Mouse (Mus musculus) megakaryocyte, adult 5-6 weeks (primary cell): Measurements from ENCODE around the gene Olfr341. TPM values are rescaled to one million over a fixed set of nuclear protein-coding genes. Genes with fewer than 3 reads are reported as not detected.

Experiments used
- ATAC-seq: 2 replicates; pipeline ENCODE4 v1.8.0; 2016; ENCODE audit warnings: mild to moderate bottlenecking, inconsistent platforms; ENCODE audit not compliant: poor library complexity, severe bottlenecking
- total RNA-seq, 2 experiments: library from RNA; stranded (forward) in 1 of 2; stranded (reverse) in 1 of 2; fragments of 153-499, 151-499 nt in 1 of 2; fragments of 221-1000, 200-1000 nt in 1 of 2; gene quantifications; 2 replicates each; pipeline versions ENCODE4 v1.2.3 to v1.2.4; 2015 to 2017

Olfr341 gene
- total RNA-seq (2015) (not detected in 2 replicates), total RNA-seq (2017) (not detected in 2 replicates)

GRCm38 (mm10) chr2:36482368-36482767 is at the start of gene Olfr341:
Gene Olfr341 (minus strand): TSS chr2:36482468.
- ATAC-seq = no peak

DNA sequence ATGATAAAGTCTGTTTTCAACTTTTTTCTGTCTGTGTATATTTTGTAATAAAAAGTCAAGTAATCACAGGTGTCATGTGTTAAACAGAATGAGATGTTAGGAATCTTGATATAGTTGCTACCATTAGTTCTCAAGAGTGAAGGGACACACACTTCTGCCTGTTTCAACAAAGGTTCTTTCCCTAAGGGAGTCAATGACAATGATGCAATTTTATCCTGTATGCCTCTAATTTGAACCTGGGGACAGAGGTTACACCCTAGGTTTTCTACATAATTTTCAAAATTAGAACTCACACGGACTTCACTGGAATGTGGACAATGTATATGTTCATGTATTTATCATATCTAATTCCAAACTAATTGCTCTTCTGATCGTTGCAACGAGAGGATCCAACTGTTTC is 42.4 kb upstream of the Olfr341 start, which contains the start of gene Olfr342:
Gene Olfr342 (plus strand): TSS at position 301 of the 400 bp plus-strand sequence.
- ATAC-seq = no peak

GRCm38 (mm10) chr2:36473634-36474033 is 8.6 kb downstream of the Olfr341 start:
- ATAC-seq = no peak

GRCm38 (mm10) chr2:36452287-36452686 is 30.0 kb downstream of the Olfr341 start, which contains the start of gene Olfr340:
Gene Olfr340 (plus strand): TSS chr2:36452587.
- no peak for ATAC-seq

Other genes starting within 250 kb of the Olfr341 start
- gene Olfr338, start 108.9 kb downstream of the Olfr341 start, total RNA-seq (2015) = not detected in 2 replicates
- not detected in 2 replicates for gene Olfr338, start 108.9 kb downstream of the Olfr341 start, total RNA-seq (2017)
- gene Olfr339, start 63.5 kb downstream of the Olfr341 start, total RNA-seq (2015) = not detected in 2 replicates
- not detected in 2 replicates for gene Olfr339, start 63.5 kb downstream of the Olfr341 start, total RNA-seq (2017)
- gene Olfr340, start 29.9 kb downstream of the Olfr341 start, total RNA-seq (2015) = not detected in 2 replicates
- gene Olfr340, start 29.9 kb downstream of the Olfr341 start, total RNA-seq (2017) = not detected in 2 replicates
- gene Olfr342, start 42.5 kb upstream of the Olfr341 start, total RNA-seq (2015) = not detected in 2 replicates
- gene Olfr342, start 42.5 kb upstream of the Olfr341 start, total RNA-seq (2017) = not detected in 2 replicates
- gene Olfr344, start 84.2 kb upstream of the Olfr341 start, total RNA-seq (2015) = not detected in 2 replicates
- not detected in 2 replicates for gene Olfr344, start 84.2 kb upstream of the Olfr341 start, total RNA-seq (2017)
- gene Olfr345, start 157.6 kb upstream of the Olfr341 start, total RNA-seq (2015) = not detected in 2 replicates
- not detected in 2 replicates for gene Olfr345, start 157.6 kb upstream of the Olfr341 start, total RNA-seq (2017)
- not detected in 2 replicates for gene Olfr346, start 203.3 kb upstream of the Olfr341 start, total RNA-seq (2015)
- gene Olfr346, start 203.3 kb upstream of the Olfr341 start, total RNA-seq (2017) = not detected in 2 replicates
- not detected in 2 replicates for gene Olfr347, start 249.4 kb upstream of the Olfr341 start, total RNA-seq (2015)
- not detected in 2 replicates for gene Olfr347, start 249.4 kb upstream of the Olfr341 start, total RNA-seq (2017)